Mouse (Mus musculus): Measurements from ENCODE around the gene 1700020D05Rik. TPM values are rescaled to one million over a fixed set of nuclear protein-coding genes. Genes with fewer than 3 reads are reported as not detected.
"Not testable (repeated sequence)": the region's sequence is repeated elsewhere in the genome, so short reads cannot be mapped to it uniquely, and the experiment has no call there.

1700020D05Rik gene
- polyA plus RNA-seq, 1 experiment from 2014 or later: 0.25 TPM

DNA sequence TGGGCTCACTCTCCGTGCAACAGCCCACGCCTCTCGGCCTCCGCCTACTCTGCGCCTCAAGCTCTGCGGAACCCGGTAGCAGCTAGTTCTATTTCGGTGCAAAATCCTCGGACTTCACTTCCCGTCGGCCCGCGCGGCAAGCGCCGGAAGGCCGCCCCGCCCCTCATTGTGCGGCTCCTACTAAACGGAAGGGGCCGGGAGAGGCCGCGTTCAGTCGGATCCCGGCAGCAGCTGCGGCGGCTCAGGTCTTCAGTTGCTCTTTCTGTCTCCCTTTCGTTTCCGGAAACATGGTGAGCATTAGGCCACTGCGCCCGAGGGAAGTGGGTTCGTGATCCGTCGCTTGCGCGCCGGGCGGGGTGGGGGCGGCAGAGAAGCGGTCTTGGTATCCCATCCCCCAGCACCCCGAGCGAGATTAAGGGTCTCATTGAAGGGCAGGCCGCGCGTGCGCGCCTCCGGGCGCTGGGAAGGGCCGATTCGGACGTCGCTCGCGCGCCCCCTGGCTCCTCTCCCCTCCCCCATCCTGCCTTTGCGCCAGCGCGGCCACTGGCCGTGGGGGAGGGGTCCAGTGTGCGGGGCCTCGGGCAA lies 13.2 kb downstream of the 1700020D05Rik start, which contains the start of gene Cfl1:
Gene Cfl1 (plus strand): TSS at position 143 of the 585 bp plus-strand sequence.
- WGBS: under 1% methylated on average over 61 of the region's 62 CpGs
- Histone ChIP-seq H3K4me1 (peaks cover 45% of the 10 kb centered on the region), H3K4me3 (peak within 1 kb of the TSS; percentile 86), H3K27ac (peak within 1 kb of the TSS; percentile 97), H3K27me3 (ENCODE audit: insufficient read depth, poor library complexity, severe bottlenecking) (no peaks in the 10 kb centered on the region), H3K36me3 (peaks cover 47% of the 10 kb centered on the region), H3K9me3 (no peaks in the 10 kb centered on the region)
- DNase-seq (ENCODE audit: low spot score): peak; percentile 98

DNA sequence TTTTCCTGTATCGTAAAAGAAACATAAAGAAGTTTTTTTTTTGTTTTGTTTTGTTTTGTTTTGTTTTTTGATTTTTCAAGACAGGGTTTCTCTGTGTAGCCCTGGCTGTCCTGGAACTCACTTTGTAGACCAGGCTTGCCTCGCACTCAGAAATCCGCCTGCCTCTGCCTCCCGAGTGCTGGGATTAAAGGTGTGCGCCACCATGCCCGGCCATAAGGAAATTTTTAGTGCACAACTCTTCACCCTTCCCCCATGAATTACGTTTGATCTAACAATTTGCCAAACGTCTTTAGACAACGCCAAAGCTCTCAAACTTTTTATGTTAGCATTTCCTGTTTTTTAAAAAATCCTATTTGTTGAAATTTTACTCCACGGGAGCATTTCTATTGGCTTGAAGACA lies 13.9 kb downstream of the 1700020D05Rik start:
- H3K27me3 ChIP-seq (ENCODE audit: insufficient read depth, poor library complexity, severe bottlenecking); H3K9me3 ChIP-seq; DNase-seq (ENCODE audit: low spot score): not testable (repeated sequence)
- H3K36me3 ChIP-seq: peaks cover 49% of the 10 kb centered on the region
- H3K4me1 ChIP-seq: peaks cover 45% of the 10 kb centered on the region
- peak overlapping the region; percentile 86 for H3K4me3 ChIP-seq
- 51% methylated on average over 10 of the region's 10 CpGs for WGBS
- H3K27ac ChIP-seq: peak overlapping the region; percentile 97

DNA sequence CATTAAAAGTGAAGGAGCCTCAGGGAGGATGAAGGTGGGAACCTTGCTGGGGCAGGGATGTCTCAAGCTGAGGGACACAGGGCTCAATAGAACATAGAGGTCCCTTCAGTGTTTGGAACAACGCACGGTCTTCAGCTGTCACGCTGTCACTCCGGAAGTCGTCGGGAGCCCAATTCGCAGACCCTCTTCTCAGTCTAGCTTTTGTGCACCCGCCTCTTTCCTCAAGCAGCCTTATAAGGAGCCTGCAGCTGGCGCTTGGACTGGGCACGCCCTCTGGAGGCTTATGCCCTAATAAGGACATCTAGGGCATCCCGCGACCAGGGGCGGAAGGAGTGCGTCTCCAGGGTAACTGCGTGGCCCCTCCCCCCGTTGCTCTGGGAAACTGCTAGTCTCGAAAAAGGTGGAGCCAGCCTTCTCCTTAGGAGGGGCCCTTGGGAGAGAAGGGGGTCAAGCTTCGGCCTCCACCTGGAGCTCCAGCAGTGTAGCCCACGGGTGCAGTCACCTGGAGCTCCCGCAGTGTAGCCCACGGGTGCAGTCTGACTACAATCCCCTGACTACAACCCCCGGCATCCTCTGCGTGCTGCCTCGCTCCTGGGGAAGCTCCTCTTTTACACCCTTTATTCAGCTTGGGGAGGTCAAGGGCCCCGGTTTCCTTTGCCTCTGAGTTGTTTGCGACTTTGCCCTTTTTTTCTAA lies 14.6 kb downstream of the 1700020D05Rik start:
- DNase-seq (ENCODE audit: low spot score): peak; percentile 100
- Histone ChIP-seq H3K9me3 (no peaks in the 10 kb centered on the region), H3K36me3 (peaks cover 50% of the 10 kb centered on the region), H3K4me3 (peak overlapping the region; percentile 68), H3K4me1 (peaks cover 43% of the 10 kb centered on the region), H3K27ac (peak overlapping the region; percentile 97), H3K27me3 (ENCODE audit: insufficient read depth, poor library complexity, severe bottlenecking) (no peaks in the 10 kb centered on the region)
- WGBS: under 1% methylated on average over 26 of the region's 26 CpGs

DNA sequence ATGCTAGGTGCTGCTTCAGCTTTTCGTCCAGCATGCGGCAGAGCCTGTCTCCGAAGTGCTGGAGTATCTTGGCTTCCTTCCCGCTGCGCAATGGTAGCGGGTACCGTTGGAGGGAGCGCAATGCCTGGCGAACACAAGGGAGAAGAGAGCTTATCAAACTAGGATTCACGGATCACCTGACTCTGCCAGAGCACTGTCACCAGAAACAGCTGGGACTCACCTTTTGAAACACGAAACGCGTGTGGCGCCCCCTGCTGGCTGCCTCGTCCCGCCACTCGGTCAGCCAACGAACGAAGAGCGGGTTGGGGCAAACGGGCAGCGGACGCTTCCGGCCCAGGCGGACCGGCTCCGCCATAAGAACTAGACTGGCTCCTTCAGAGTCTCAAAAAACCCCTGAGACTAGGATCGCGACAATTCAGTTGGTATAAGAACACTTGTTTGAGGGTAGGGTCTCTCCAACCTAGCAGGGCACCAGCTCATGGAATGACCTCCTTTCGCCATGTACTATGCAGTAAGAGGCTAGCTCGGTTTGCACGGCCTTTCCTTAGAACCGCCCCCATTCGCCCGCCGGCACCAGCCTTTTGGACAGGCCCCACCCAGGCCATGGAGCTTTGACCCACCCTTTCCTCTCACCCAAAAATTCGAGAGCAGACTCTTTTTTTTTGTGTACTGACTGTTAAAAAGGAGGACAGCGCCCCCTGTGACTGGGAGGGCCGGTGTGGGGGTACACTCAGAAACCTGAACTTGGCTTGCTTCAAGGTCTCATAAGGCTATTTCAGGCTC lies 15.6 kb downstream of the 1700020D05Rik start, which contains the start of gene Mus81:
Gene Mus81 (minus strand): TSS at position 635 of the 783 bp plus-strand sequence.
- Histone ChIP-seq H3K27me3 (ENCODE audit: insufficient read depth, poor library complexity, severe bottlenecking) (no peaks in the 10 kb centered on the region), H3K9me3 (no peaks in the 10 kb centered on the region), H3K27ac (peak within 1 kb of the TSS; percentile 97), H3K4me1 (peaks cover 38% of the 10 kb centered on the region), H3K36me3 (peaks cover 50% of the 10 kb centered on the region), H3K4me3 (peak within 1 kb of the TSS; percentile 68)
- peak; percentile 98 for DNase-seq (ENCODE audit: low spot score)
- under 1% methylated on average over 39 of the region's 39 CpGs for whole genome bisulfite sequencing

DNA sequence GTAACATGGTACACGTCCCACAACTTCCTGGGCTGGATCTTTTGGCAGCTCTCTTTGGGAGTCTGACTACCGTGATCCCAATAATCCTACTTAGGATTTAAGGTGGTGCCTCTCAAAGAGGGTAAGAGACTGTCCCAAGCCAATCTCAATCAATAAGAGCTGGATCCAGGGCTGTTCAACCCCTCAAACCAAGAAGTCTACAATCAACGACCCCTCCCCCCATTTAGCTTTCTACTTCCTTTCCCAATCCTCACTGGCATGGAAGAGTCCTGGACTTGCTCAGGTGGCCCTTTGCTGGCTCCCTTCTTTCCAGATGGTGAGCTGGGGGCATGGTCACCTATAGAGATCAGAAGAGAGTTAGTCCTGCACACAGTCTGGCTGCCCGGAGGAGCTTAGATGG lies 16.8 kb downstream of the 1700020D05Rik start:
- peak overlapping the region; percentile 68; the same call in 1 of the 2 replicates for H3K4me3 ChIP-seq

DNA sequence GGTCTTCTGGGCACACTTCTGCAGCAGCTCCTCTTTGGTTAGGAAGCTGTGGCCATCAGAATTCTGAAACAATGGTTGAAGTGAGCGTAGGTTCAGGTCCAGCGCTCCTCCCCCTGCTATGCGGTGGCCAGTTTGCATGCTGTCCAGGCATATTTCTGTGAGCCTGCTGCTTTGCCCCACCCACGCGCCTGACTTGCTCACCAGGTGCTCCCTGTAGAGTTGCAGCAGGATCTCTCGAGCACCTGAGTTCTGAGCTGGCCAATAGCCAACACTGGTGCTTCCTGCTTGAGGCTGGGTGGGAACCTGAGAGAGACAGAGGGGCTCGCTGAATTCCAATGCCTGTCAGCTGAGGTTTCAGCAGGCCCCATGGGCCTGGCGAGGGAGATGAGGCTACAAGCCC lies 17.3 kb downstream of the 1700020D05Rik start:
- WGBS: 90% methylated on average over 8 of the region's 8 CpGs
- no peaks in the 10 kb centered on the region for H3K9me3 ChIP-seq

More for the DNA sequence above, 16.8 kb downstream of the 1700020D05Rik start:
- no peak for DNase-seq (ENCODE audit: low spot score)
- peaks cover 27% of the 10 kb centered on the region for H3K4me1 ChIP-seq
- H3K9me3 ChIP-seq: no peaks in the 10 kb centered on the region
- WGBS: 85% methylated on average over 4 of the region's 4 CpGs
- no peaks in the 10 kb centered on the region for H3K27me3 ChIP-seq (ENCODE audit: insufficient read depth, poor library complexity, severe bottlenecking)
- peaks cover 50% of the 10 kb centered on the region for H3K36me3 ChIP-seq
- peak overlapping the region; percentile 97; the same call in 1 of the 2 replicates for H3K27ac ChIP-seq

DNA sequence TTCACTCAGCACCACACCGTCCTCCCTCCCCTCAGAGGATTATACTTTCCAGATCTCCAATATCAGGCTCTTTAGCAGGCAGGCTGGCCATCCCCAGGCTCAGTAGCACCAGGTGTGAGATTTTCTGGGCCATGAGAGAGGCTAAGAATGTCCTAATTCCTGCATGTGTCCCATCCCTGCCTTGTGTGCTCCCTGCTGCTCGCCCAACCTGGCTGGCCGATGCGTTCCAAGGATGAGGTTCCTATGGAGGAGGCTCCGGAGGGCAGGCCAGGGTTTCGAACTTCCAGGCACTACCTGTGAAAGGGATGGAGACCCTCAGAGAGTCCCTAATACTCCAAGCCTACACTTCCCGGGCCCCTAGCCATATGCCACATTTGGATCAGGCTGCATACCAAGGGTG lies 17.8 kb downstream of the 1700020D05Rik start:
- Histone ChIP-seq H3K4me3 (no peak overlapping the region), H3K36me3 (peaks cover 58% of the 10 kb centered on the region)
- 94% methylated on average over 7 of the region's 7 CpGs for WGBS

More for the DNA sequence above, 17.3 kb downstream of the 1700020D05Rik start:
- no peak for DNase-seq (ENCODE audit: low spot score)
- peaks cover 27% of the 10 kb centered on the region for H3K4me1 ChIP-seq
- peaks cover 54% of the 10 kb centered on the region for H3K36me3 ChIP-seq
- H3K27ac ChIP-seq: peak overlapping the region; percentile 97; the same call in 1 of the 2 replicates
- H3K4me3 ChIP-seq: no peak overlapping the region
- H3K27me3 ChIP-seq (ENCODE audit: insufficient read depth, poor library complexity, severe bottlenecking): no peaks in the 10 kb centered on the region

DNA sequence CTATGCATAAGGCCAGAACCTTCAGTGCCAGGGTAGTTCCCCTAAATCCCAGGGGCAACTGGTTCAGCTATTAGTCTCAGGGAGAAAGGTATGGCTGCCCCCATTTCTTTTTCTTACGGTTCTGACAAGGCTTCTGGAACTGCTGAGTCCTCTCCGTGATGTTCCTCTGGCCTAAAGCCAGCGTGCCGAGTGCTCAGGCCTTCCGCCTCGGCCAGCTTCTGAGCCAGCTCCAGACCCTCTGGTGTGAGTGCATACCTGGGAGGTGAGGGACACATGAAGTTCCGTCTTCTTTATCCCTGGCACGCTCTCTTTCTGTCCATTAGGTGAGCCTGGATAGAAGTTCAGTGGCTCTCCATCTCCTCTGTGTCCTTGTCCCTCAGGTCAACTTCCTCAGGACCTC lies 18.2 kb downstream of the 1700020D05Rik start:
- no peak overlapping the region for H3K27ac ChIP-seq
- H3K9me3 ChIP-seq: no peaks in the 10 kb centered on the region
- H3K36me3 ChIP-seq: peaks cover 63% of the 10 kb centered on the region
- no peak overlapping the region for H3K4me3 ChIP-seq
- DNase-seq (ENCODE audit: low spot score): no peak
- H3K27me3 ChIP-seq (ENCODE audit: insufficient read depth, poor library complexity, severe bottlenecking): no peaks in the 10 kb centered on the region
- 88% methylated on average over 8 of the region's 8 CpGs for WGBS
- peaks cover 27% of the 10 kb centered on the region for H3K4me1 ChIP-seq

More for the DNA sequence above, 17.8 kb downstream of the 1700020D05Rik start:
- peaks cover 27% of the 10 kb centered on the region for H3K4me1 ChIP-seq
- H3K27me3 ChIP-seq (ENCODE audit: insufficient read depth, poor library complexity, severe bottlenecking): no peaks in the 10 kb centered on the region
- H3K9me3 ChIP-seq: no peaks in the 10 kb centered on the region
- no peak overlapping the region for H3K27ac ChIP-seq
- DNase-seq (ENCODE audit: low spot score): no peak

DNA sequence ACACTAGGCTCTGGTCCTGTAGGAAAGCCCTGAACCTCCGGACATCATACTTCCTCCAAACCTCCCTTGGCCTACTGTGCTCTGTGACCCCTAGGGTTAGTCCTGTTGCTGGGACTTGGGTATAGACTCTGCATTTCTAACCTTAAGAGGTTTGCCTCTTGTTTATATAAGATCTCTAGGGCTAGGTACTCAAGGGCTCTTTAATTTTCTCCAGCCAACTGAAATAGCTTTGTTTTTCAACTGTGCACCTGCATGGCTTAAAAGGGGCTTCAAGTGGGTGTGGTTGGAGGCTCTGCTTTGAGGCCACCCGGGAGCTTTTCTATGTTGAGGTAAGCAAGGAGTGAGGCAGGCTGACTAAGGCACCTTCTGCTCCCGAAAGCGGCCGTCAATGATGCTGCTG lies 19.1 kb downstream of the 1700020D05Rik start:
- Histone ChIP-seq H3K36me3 (peaks cover 72% of the 10 kb centered on the region), H3K4me1 (peaks cover 27% of the 10 kb centered on the region), H3K27ac (no peak overlapping the region), H3K4me3 (no peak overlapping the region), H3K27me3 (ENCODE audit: insufficient read depth, poor library complexity, severe bottlenecking) (no peaks in the 10 kb centered on the region), H3K9me3 (no peaks in the 10 kb centered on the region)
- no peak for DNase-seq (ENCODE audit: low spot score)
- WGBS: 89% methylated on average over 5 of the region's 5 CpGs

DNA sequence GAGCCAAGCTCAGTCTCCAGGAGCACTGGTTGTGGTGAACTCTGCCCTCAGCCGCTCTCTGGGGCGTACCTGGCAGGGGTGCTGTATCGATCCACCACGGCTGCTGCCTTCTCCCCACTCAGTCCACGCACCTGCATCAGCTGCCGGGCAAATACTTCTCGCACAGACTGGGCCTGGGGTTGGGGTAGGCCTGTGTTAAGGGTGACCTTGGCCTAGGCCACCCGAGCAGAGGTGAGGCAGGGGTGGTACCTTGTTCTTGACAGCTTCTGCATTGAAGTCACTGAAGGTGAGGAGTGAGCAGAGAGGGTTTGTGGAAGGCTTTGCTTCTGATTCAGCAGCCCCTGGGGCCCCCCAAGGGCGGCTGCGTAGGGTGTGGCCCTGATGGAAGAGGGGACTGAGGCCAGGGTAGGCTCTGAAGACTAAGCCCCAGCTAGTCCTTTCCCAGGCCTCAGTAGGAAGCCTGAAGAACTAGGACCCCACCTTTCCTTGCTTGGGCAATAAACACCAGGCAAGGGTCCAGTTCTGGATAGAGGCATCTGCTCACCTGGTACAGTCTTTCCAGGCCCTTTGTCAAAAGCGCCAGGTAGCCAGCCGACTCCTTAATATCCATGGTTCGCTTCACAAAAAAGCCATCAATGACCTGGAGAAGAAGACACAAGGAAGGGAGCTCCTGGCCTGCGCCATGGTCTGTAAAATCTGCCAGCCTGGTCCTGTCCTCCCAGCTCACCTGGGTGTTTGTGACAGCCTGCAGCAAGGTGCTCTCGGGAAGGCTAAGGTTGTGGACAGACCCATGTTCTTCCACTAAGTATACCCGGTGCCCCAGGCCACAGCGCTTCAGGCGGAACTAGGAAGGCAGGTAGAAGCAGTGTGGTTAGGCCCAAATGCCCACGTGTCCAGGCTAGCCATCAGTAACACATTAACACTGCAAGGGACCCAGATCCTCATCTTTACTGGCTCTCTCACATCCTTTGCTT lies 19.9 kb downstream of the 1700020D05Rik start:
- Histone ChIP-seq H3K4me3 (no peak overlapping the region), H3K36me3 (peaks cover 80% of the 10 kb centered on the region), H3K9me3 (no peaks in the 10 kb centered on the region), H3K27me3 (ENCODE audit: insufficient read depth, poor library complexity, severe bottlenecking) (no peaks in the 10 kb centered on the region), H3K4me1 (peaks cover 21% of the 10 kb centered on the region), H3K27ac (no peak overlapping the region)
- no peak for DNase-seq (ENCODE audit: low spot score)
- WGBS: 92% methylated on average over 19 of the region's 19 CpGs

DNA sequence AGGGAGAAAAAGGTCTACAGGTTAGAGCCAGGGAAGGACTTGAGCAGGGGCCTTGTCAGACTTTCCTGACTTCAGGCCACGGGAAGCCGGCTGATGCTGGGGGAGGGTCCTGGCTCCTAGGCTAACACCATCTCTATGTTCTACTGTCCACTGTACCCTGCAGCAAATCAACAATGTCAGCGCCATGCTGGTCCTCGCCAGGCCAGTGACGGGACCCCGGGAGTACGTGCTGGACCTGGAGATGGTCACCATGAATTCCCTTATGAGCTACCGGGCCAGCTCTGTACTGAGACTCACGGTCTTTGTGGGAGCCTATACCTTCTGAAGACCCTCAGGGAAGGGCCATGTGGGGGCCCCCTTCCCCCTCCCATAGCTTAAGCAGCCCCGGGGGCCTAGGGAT lies 22.2 kb downstream of the 1700020D05Rik start:
- WGBS: 89% methylated on average over 10 of the region's 10 CpGs
- DNase-seq (ENCODE audit: low spot score): no peak
- H3K4me3 ChIP-seq: no peak overlapping the region
- no peaks in the 10 kb centered on the region for H3K9me3 ChIP-seq
- H3K4me1 ChIP-seq: peaks cover 14% of the 10 kb centered on the region; the same call in 1 of the 2 replicates
- no peak overlapping the region for H3K27ac ChIP-seq
- peaks cover 98% of the 10 kb centered on the region for H3K36me3 ChIP-seq
- H3K27me3 ChIP-seq (ENCODE audit: insufficient read depth, poor library complexity, severe bottlenecking): no peaks in the 10 kb centered on the region

DNA sequence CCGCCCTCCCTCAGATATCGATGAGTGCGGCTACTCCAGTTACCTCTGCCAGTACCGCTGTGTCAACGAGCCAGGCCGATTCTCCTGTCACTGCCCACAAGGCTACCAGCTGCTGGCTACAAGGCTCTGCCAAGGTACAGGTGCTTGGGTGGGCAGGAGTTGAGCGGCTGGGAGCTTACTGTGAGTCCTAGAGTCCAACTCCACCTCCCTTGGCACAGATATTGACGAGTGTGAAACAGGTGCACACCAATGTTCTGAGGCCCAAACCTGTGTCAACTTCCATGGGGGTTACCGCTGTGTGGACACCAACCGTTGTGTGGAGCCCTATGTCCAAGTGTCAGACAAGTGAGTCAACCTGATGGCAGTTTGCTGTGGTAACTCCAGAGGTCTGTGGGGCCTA lies 23.6 kb downstream of the 1700020D05Rik start:
- no peak for DNase-seq (ENCODE audit: low spot score)
- Histone ChIP-seq H3K4me1 (peaks cover 20% of the 10 kb centered on the region), H3K9me3 (no peaks in the 10 kb centered on the region), H3K27ac (no peak overlapping the region), H3K4me3 (no peak overlapping the region), H3K36me3 (peaks cover 89% of the 10 kb centered on the region), H3K27me3 (ENCODE audit: insufficient read depth, poor library complexity, severe bottlenecking) (no peaks in the 10 kb centered on the region)
- 88% methylated on average over 10 of the region's 10 CpGs for WGBS
